Mouse (Mus musculus): ENCODE measurements at regions not wholly inside any gene's neighbourhood (a gene's known extent, or its start where the extent isn't known, plus 50 kb on each side); places are given as distances from the start of the nearest gene placed in this dataset.

- Histone ChIP-seq H3K9ac (replicated peaks; ENCODE audit: low read depth) (no peak overlapping the region), H3K36me3 (ENCODE audit: insufficient read depth, low read length) (no peaks in the 10 kb centered on the region), H3K27ac (ENCODE audit: low read length) (no peak overlapping the region), H3K27me3 (replicated peaks; ENCODE audit: insufficient read depth, low read length) (no peaks in the 10 kb centered on the region), H3K4me1 (ENCODE audit: insufficient read depth, low read depth, low read length) (no peaks in the 10 kb centered on the region), H3K4me2 (replicated peaks; ENCODE audit: low read depth, low read length) (no peak overlapping the region), H3K4me3 (ENCODE audit: low read depth, low read length) (no peak overlapping the region), H3K9me3 (ENCODE audit: low read length) (no peaks in the 10 kb centered on the region)
- DNase-seq (ENCODE audit: low spot score): no peak
- WGBS: 60% methylated on average over 9 of the region's 9 CpGs
- no peak for ATAC-seq
- TF ChIP-seq CTCF (IDR thresholded peaks at IDR 0.05) (no peak), EP300 (IDR thresholded peaks at IDR 0.05) (no peak)
These were observed 292.3 kb upstream of the 4930535I16Rik start for GRCm38 (mm10) chr4:124210103-124210502.

- H3K4me3 ChIP-seq (ENCODE audit: low read depth, low read length): no peak overlapping the region
- H3K9me3 ChIP-seq (ENCODE audit: low read length): no peaks in the 10 kb centered on the region
- H3K27ac ChIP-seq (ENCODE audit: low read length): no peak overlapping the region
- H3K4me1 ChIP-seq (ENCODE audit: insufficient read depth, low read depth, low read length): no peaks in the 10 kb centered on the region
- no peaks in the 10 kb centered on the region for H3K27me3 ChIP-seq (replicated peaks; ENCODE audit: insufficient read depth, low read length)
- DNase-seq (ENCODE audit: low spot score) (no peak), ATAC-seq (no peak)
- no peak overlapping the region for H3K4me2 ChIP-seq (replicated peaks; ENCODE audit: low read depth, low read length)
- no peaks in the 10 kb centered on the region for H3K36me3 ChIP-seq (ENCODE audit: insufficient read depth, low read length)
- H3K9ac ChIP-seq (replicated peaks; ENCODE audit: low read depth): no peak overlapping the region
- TF ChIP-seq CTCF (IDR thresholded peaks at IDR 0.05) (no peak), EP300 (IDR thresholded peaks at IDR 0.05) (no peak)
- WGBS: 81% methylated on average over 16 of the region's 16 CpGs
These were observed 288.7 kb upstream of the 4930535I16Rik start for GRCm38 (mm10) chr4:124206480-124206879.

GRCm38 (mm10) chr4:124203736-124204135 lies 285.9 kb upstream of the 4930535I16Rik start:
- Histone ChIP-seq H3K27ac (ENCODE audit: low read length) (no peak overlapping the region), H3K4me1 (ENCODE audit: insufficient read depth, low read depth, low read length) (no peaks in the 10 kb centered on the region), H3K4me2 (replicated peaks; ENCODE audit: low read depth, low read length) (no peak overlapping the region), H3K27me3 (replicated peaks; ENCODE audit: insufficient read depth, low read length) (no peaks in the 10 kb centered on the region), H3K36me3 (ENCODE audit: insufficient read depth, low read length) (no peaks in the 10 kb centered on the region), H3K9ac (replicated peaks; ENCODE audit: low read depth) (no peak overlapping the region), H3K9me3 (ENCODE audit: low read length) (no peaks in the 10 kb centered on the region), H3K4me3 (ENCODE audit: low read depth, low read length) (no peak overlapping the region)
- peak; percentile 11 for DNase-seq (ENCODE audit: low spot score)
- TF ChIP-seq EP300 (IDR thresholded peaks at IDR 0.05) (no peak), CTCF (IDR thresholded peaks at IDR 0.05) (peak; percentile 72)
- no peak for ATAC-seq
- 64% methylated on average over 2 of the region's 2 CpGs for WGBS

GRCm38 (mm10) chr4:124199884-124200844 lies 282.3 kb upstream of the 4930535I16Rik start:
- Histone ChIP-seq H3K4me3 (ENCODE audit: low read depth, low read length) (no peak overlapping the region), H3K27me3 (replicated peaks; ENCODE audit: insufficient read depth, low read length) (no peaks in the 10 kb centered on the region), H3K9ac (replicated peaks; ENCODE audit: low read depth) (no peak overlapping the region), H3K9me3 (ENCODE audit: low read length) (no peaks in the 10 kb centered on the region), H3K4me1 (ENCODE audit: insufficient read depth, low read depth, low read length) (no peaks in the 10 kb centered on the region), H3K4me2 (replicated peaks; ENCODE audit: low read depth, low read length) (no peak overlapping the region), H3K27ac (ENCODE audit: low read length) (no peak overlapping the region), H3K36me3 (ENCODE audit: insufficient read depth, low read length) (no peaks in the 10 kb centered on the region)
- TF ChIP-seq EP300 (IDR thresholded peaks at IDR 0.05): no peak
- no peak for TF ChIP-seq CTCF (IDR thresholded peaks at IDR 0.05)
- no peak for ATAC-seq
- no peak for DNase-seq (ENCODE audit: low spot score)
- 47% methylated on average over 14 of the region's 14 CpGs for WGBS

- no peak overlapping the region for H3K27ac ChIP-seq (ENCODE audit: low read length)
- no peak overlapping the region for H3K9ac ChIP-seq (replicated peaks; ENCODE audit: low read depth)
- no peak overlapping the region for H3K4me3 ChIP-seq (ENCODE audit: low read depth, low read length)
- DNase-seq (ENCODE audit: low spot score) (no peak), ATAC-seq (no peak)
- H3K4me1 ChIP-seq (ENCODE audit: insufficient read depth, low read depth, low read length): no peaks in the 10 kb centered on the region
- no peak for TF ChIP-seq CTCF (IDR thresholded peaks at IDR 0.05)
- TF ChIP-seq EP300 (IDR thresholded peaks at IDR 0.05): no peak
- H3K36me3 ChIP-seq (ENCODE audit: insufficient read depth, low read length): no peaks in the 10 kb centered on the region
- no peaks in the 10 kb centered on the region for H3K9me3 ChIP-seq (ENCODE audit: low read length)
- H3K27me3 ChIP-seq (replicated peaks; ENCODE audit: insufficient read depth, low read length): no peaks in the 10 kb centered on the region
- no peak overlapping the region for H3K4me2 ChIP-seq (replicated peaks; ENCODE audit: low read depth, low read length)
- WGBS: 53% methylated on average over 15 of the region's 15 CpGs
These were observed 281.0 kb upstream of the 4930535I16Rik start for GRCm38 (mm10) chr4:124198832-124199231.

GRCm38 (mm10) chr4:124196711-124197110 lies 278.9 kb upstream of the 4930535I16Rik start:
- Histone ChIP-seq H3K4me2 (replicated peaks; ENCODE audit: low read depth, low read length) (no peak overlapping the region), H3K9me3 (ENCODE audit: low read length) (no peaks in the 10 kb centered on the region), H3K27me3 (replicated peaks; ENCODE audit: insufficient read depth, low read length) (no peaks in the 10 kb centered on the region), H3K4me1 (ENCODE audit: insufficient read depth, low read depth, low read length) (no peaks in the 10 kb centered on the region), H3K9ac (replicated peaks; ENCODE audit: low read depth) (no peak overlapping the region), H3K27ac (ENCODE audit: low read length) (no peak overlapping the region), H3K36me3 (ENCODE audit: insufficient read depth, low read length) (no peaks in the 10 kb centered on the region), H3K4me3 (ENCODE audit: low read depth, low read length) (no peak overlapping the region)
- no peak for ATAC-seq
- DNase-seq (ENCODE audit: low spot score): no peak
- 21% methylated on average over 12 of the region's 12 CpGs for WGBS
- no peak for TF ChIP-seq CTCF (IDR thresholded peaks at IDR 0.05)
- no peak for TF ChIP-seq EP300 (IDR thresholded peaks at IDR 0.05)

Measured in lung, postnatal 0 days (tissue).